Mouse (Mus musculus) intestine, postnatal 0 days (tissue): ENCODE results near the gene Gabbr1. TPM values are rescaled to one million over a fixed set of nuclear protein-coding genes. Genes with fewer than 3 reads are reported as not detected.

ENCODE experiments used
- ATAC-seq: fragments of 200-750 bp; cut with Nextera tagmentation; 2 replicates; pipeline ENCODE4 v1.8.0; 2017; ENCODE audit warnings: mild to moderate bottlenecking, moderate TSS enrichment, moderate library complexity
- H3K27ac ChIP-seq: fragments of 300-500 bp; sonication (generic); 2 replicates; pipeline ENCODE4 v1.5.1; 2014; ENCODE audit warnings: mild to moderate bottlenecking, low read depth, low read length, moderate library complexity
- H3K27me3 ChIP-seq: fragments of 300-500 bp; sonication (generic); replicated peaks from 2 replicates; pipeline ENCODE4 v1.6.1; 2014; ENCODE audit warnings: low read length, mixed read lengths; ENCODE audit not compliant: control insufficient read depth, insufficient read depth
- H3K36me3 ChIP-seq: fragments of 300-500 bp; sonication (generic); 2 replicates; pipeline ENCODE4 v1.6.1; 2014; ENCODE audit warnings: mild to moderate bottlenecking, moderate library complexity; ENCODE audit not compliant: control insufficient read depth, insufficient read depth
- H3K4me1 ChIP-seq: fragments of 300-500 bp; sonication (generic); replicated peaks from 2 replicates; pipeline ENCODE4 v1.6.1; 2014; ENCODE audit warnings: antibody characterized with exemption, low read length, mixed read lengths; ENCODE audit not compliant: control insufficient read depth, insufficient read depth
- H3K4me2 ChIP-seq: fragments of 300-500 bp; sonication (generic); replicated peaks from 2 replicates; pipeline ENCODE4 v1.6.1; 2014; ENCODE audit warnings: low read depth, mild to moderate bottlenecking, moderate library complexity
- H3K4me3 ChIP-seq: fragments of 300-500 bp; sonication (generic); 2 replicates; pipeline ENCODE4 v1.5.1; 2014; ENCODE audit warnings: low read depth, low read length
- H3K9ac ChIP-seq: fragments of 300-500 bp; sonication (generic); 2 replicates; pipeline ENCODE4 v1.6.1; 2014; ENCODE audit warnings: mild to moderate bottlenecking, low read depth, low read length
- H3K9me3 ChIP-seq: fragments of 300-500 bp; sonication (generic); 2 replicates; pipeline ENCODE4 v1.6.1; 2016; ENCODE audit warnings: mixed run types; ENCODE audit not compliant: control insufficient read depth
- CTCF ChIP-seq: sonication (generic); IDR thresholded peaks from 2 replicates; pipeline ENCODE4 v1.5.1; 2016; ENCODE audit warnings: low read depth, mild to moderate bottlenecking, control low read depth, antibody characterized with exemption, moderate library complexity
- WGBS: fragments of 180-500 bp; shearing (Covaris S2); extraction: QIAGEN DNeasy Blood & Tissue Kit; methylation state at CpG from one replicate; pipeline ENCODE4 v1.1.7; 2014; 5-methylcytosine and 5-hydroxymethylcytosine counted together
- polyA plus RNA-seq: library from polyadenylated mRNA; unstranded; fragments of >200 nt; fragmentation: Nextera tagmentation; extraction: Ambion mirVana; gene quantifications from 2 replicates; pipeline ENCODE4 v1.2.1, GENCODE M21; 2015

Gabbr1 gene
- polyA plus RNA-seq, 1 experiment from 2014 or later: 4.1 TPM

GRCm38 (mm10) chr17:37078990-37079389, 33.2 kb downstream of the Gabbr1 start:
- H3K27me3 ChIP-seq: no peaks in the 10 kb centered on the region

GRCm38 (mm10) chr17:37080119-37080518, 34.4 kb downstream of the Gabbr1 start:
- H3K4me2 ChIP-seq: no peak overlapping the region
- no peak for TF ChIP-seq CTCF
- no peak overlapping the region for H3K4me3 ChIP-seq
- no peaks in the 10 kb centered on the region for H3K9me3 ChIP-seq
- ATAC-seq: no peak
- H3K27me3 ChIP-seq: no peaks in the 10 kb centered on the region
- no peak overlapping the region for H3K27ac ChIP-seq
- no peak overlapping the region for H3K9ac ChIP-seq
- 17% methylated on average over 5 of the region's 5 CpGs for WGBS
- H3K4me1 ChIP-seq: no peaks in the 10 kb centered on the region
- H3K36me3 ChIP-seq: no peaks in the 10 kb centered on the region

More at GRCm38 (mm10) chr17:37078990-37079389, 33.2 kb downstream of the Gabbr1 start:
- no peak overlapping the region for H3K4me3 ChIP-seq
- WGBS: 64% methylated on average over 2 of the region's 2 CpGs
- no peak overlapping the region for H3K9ac ChIP-seq
- H3K27ac ChIP-seq: no peak overlapping the region
- H3K36me3 ChIP-seq: peaks cover 3% of the 10 kb centered on the region; the same call in 1 of the 2 replicates
- no peak overlapping the region for H3K4me2 ChIP-seq
- H3K4me1 ChIP-seq: no peaks in the 10 kb centered on the region
- H3K9me3 ChIP-seq: no peaks in the 10 kb centered on the region
- no peak for ATAC-seq
- no peak for TF ChIP-seq CTCF

GRCm38 (mm10) chr17:37081659-37082058, 35.9 kb downstream of the Gabbr1 start:
- Histone ChIP-seq H3K9ac (no peak overlapping the region), H3K36me3 (no peaks in the 10 kb centered on the region), H3K4me2 (no peak overlapping the region), H3K4me3 (no peak overlapping the region), H3K27ac (no peak overlapping the region), H3K9me3 (no peaks in the 10 kb centered on the region), H3K4me1 (no peaks in the 10 kb centered on the region), H3K27me3 (no peaks in the 10 kb centered on the region)
- TF ChIP-seq CTCF: no peak
- ATAC-seq: no peak
- WGBS: 85% methylated on average over 4 of the region's 4 CpGs

- H3K9ac ChIP-seq: no peak overlapping the region
- WGBS: 1% methylated on average over 8 of the region's 8 CpGs
- H3K36me3 ChIP-seq: no peaks in the 10 kb centered on the region
- peak; percentile 96 for TF ChIP-seq CTCF
- H3K4me3 ChIP-seq: no peak overlapping the region
- no peak overlapping the region for H3K27ac ChIP-seq
- no peaks in the 10 kb centered on the region for H3K4me1 ChIP-seq
- H3K27me3 ChIP-seq: no peaks in the 10 kb centered on the region
- H3K4me2 ChIP-seq: no peak overlapping the region
- no peaks in the 10 kb centered on the region for H3K9me3 ChIP-seq
- ATAC-seq: peak; percentile 41; the same call in 1 of the 2 replicates
These were observed 37.6 kb downstream of the Gabbr1 start for GRCm38 (mm10) chr17:37083327-37083726.

- peak; percentile 54 for TF ChIP-seq CTCF
- Histone ChIP-seq H3K4me3 (no peak overlapping the region), H3K9ac (no peak overlapping the region), H3K27ac (no peak overlapping the region), H3K27me3 (no peaks in the 10 kb centered on the region), H3K36me3 (no peaks in the 10 kb centered on the region), H3K9me3 (no peaks in the 10 kb centered on the region), H3K4me1 (no peaks in the 10 kb centered on the region), H3K4me2 (no peak overlapping the region)
- 72% methylated on average over 5 of the region's 5 CpGs for WGBS
- ATAC-seq: no peak
These were observed 38.9 kb downstream of the Gabbr1 start for GRCm38 (mm10) chr17:37084632-37085031.

GRCm38 (mm10) chr17:37085545-37085944, 39.8 kb downstream of the Gabbr1 start:
- Histone ChIP-seq H3K9ac (no peak overlapping the region), H3K27me3 (no peaks in the 10 kb centered on the region), H3K4me1 (no peaks in the 10 kb centered on the region), H3K36me3 (no peaks in the 10 kb centered on the region), H3K4me2 (no peak overlapping the region), H3K4me3 (no peak overlapping the region), H3K9me3 (no peaks in the 10 kb centered on the region), H3K27ac (no peak overlapping the region)
- ATAC-seq: no peak
- TF ChIP-seq CTCF: no peak
- WGBS: 73% methylated on average over 10 of the region's 10 CpGs

- TF ChIP-seq CTCF: no peak
- no peak for ATAC-seq
These were observed 42.6 kb downstream of the Gabbr1 start, which contains the start of gene Olfr90 for GRCm38 (mm10) chr17:37088399-37088798. TSS of gene Olfr90 (minus strand) at chr17:37088499.

More at GRCm38 (mm10) chr17:37088399-37088798, 42.6 kb downstream of the Gabbr1 start, which contains the start of gene Olfr90:
- H3K27ac ChIP-seq: no peak within 1 kb of the TSS
- H3K4me3 ChIP-seq: no peak within 1 kb of the TSS
- no peaks in the 10 kb centered on the region for H3K9me3 ChIP-seq
- H3K4me1 ChIP-seq: no peaks in the 10 kb centered on the region
- no peak within 1 kb of the TSS for H3K4me2 ChIP-seq
- H3K36me3 ChIP-seq: no peaks in the 10 kb centered on the region
- no peaks in the 10 kb centered on the region for H3K27me3 ChIP-seq
- H3K9ac ChIP-seq: no peak within 1 kb of the TSS
